Mouse (Mus musculus): ENCODE measurements around the gene Ceacam19.
A peak's percentile ranks its signal among the peaks of the same experiment; 100 is the strongest.
"Not testable (repeated sequence)": the region's sequence is repeated elsewhere in the genome, so short reads cannot be mapped to it uniquely, and the experiment has no call there.

Gene Ceacam19

GRCm38 (mm10) chr7:19887849-19888248 lies at the start of gene Ceacam19:
Gene Ceacam19, minus strand, starts transcription at chr7:19887965.
- DNase-seq (ENCODE audit: low spot score in 2 of 2) = no peak

- DNase-seq (ENCODE audit: low spot score in 2 of 2) = no peak
Measured at GRCm38 (mm10) chr7:19937229-19937821, 49.6 kb upstream of the Ceacam19 start.

GRCm38 (mm10) chr7:19935961-19936360 lies 48.2 kb upstream of the Ceacam19 start:
- no peak for DNase-seq (ENCODE audit: low spot score in 2 of 2)

GRCm38 (mm10) chr7:19935171-19935751 lies 47.5 kb upstream of the Ceacam19 start:
- DNase-seq (ENCODE audit: low spot score in 2 of 2) = no peak

GRCm38 (mm10) chr7:19932877-19933809 lies 45.4 kb upstream of the Ceacam19 start:
- peak; percentile 49 to 75 for DNase-seq (ENCODE audit: low spot score in 2 of 2)

GRCm38 (mm10) chr7:19932133-19932876 lies 44.5 kb upstream of the Ceacam19 start:
- no peak for DNase-seq (ENCODE audit: low spot score in 2 of 2)

GRCm38 (mm10) chr7:19930481-19930880 lies 42.7 kb upstream of the Ceacam19 start:
- not testable (repeated sequence) for DNase-seq (ENCODE audit: low spot score in 2 of 2)

- DNase-seq (ENCODE audit: low spot score in 2 of 2) = no peak
Measured at GRCm38 (mm10) chr7:19928486-19928885, 40.7 kb upstream of the Ceacam19 start.

GRCm38 (mm10) chr7:19926849-19927480 lies 39.2 kb upstream of the Ceacam19 start:
- no peak for DNase-seq (ENCODE audit: low spot score in 2 of 2)

- no peak for DNase-seq (ENCODE audit: low spot score in 2 of 2)
Measured at GRCm38 (mm10) chr7:19925376-19925775, 37.6 kb upstream of the Ceacam19 start.

- DNase-seq (ENCODE audit: low spot score in 2 of 2) = no peak
Measured at GRCm38 (mm10) chr7:19923797-19924196, 36.0 kb upstream of the Ceacam19 start.

GRCm38 (mm10) chr7:19923354-19923753 lies 35.6 kb upstream of the Ceacam19 start:
- no peak for DNase-seq (ENCODE audit: low spot score in 2 of 2)

GRCm38 (mm10) chr7:19920506-19921261 lies 32.9 kb upstream of the Ceacam19 start, which contains the start of gene Pvr:
Gene Pvr, minus strand, starts transcription at chr7:19921160.
- DNase-seq (ENCODE audit: low spot score in 2 of 2) = peak; percentile 67 to 69

- DNase-seq (ENCODE audit: low spot score in 2 of 2) = no peak
Measured at GRCm38 (mm10) chr7:19920166-19920505, 32.4 kb upstream of the Ceacam19 start.

- DNase-seq (ENCODE audit: low spot score in 2 of 2) = no peak
Measured at GRCm38 (mm10) chr7:19914558-19914957, 26.8 kb upstream of the Ceacam19 start.

GRCm38 (mm10) chr7:19911695-19912524 lies 24.1 kb upstream of the Ceacam19 start:
- no peak for DNase-seq (ENCODE audit: low spot score in 2 of 2)

GRCm38 (mm10) chr7:19911292-19911658 lies 23.5 kb upstream of the Ceacam19 start:
- DNase-seq (ENCODE audit: low spot score in 2 of 2) = no peak

GRCm38 (mm10) chr7:19910421-19911291 lies 22.9 kb upstream of the Ceacam19 start:
- peak; percentile 51 to 86 for DNase-seq (ENCODE audit: low spot score in 2 of 2)

GRCm38 (mm10) chr7:19889881-19890280 lies 2.1 kb upstream of the Ceacam19 start:
- peak in 1 of 2 experiments; percentile 76 for DNase-seq (ENCODE audit: low spot score in 2 of 2)
